Mouse (Mus musculus) myocyte (in vitro differentiated cells): ENCODE results near the gene Dctn1. TPM values are rescaled to one million over a fixed set of nuclear protein-coding genes. Genes with fewer than 3 reads are reported as not detected.

Experiments used
- H3K27me3 ChIP-seq: one replicate; pipeline ENCODE4 v1.6.1; 2011; ENCODE audit not compliant: control insufficient read depth, insufficient read depth, insufficient read length
- H3K36me3 ChIP-seq: one replicate; pipeline ENCODE4 v1.6.1; 2011; ENCODE audit not compliant: control insufficient read depth, insufficient read depth
- H3K4me2 ChIP-seq: one replicate; pipeline ENCODE4 v1.6.1; 2011; ENCODE audit warnings: low read depth, control low read depth
- H3K4me3 ChIP-seq: one replicate; pipeline ENCODE4 v1.5.1; 2011; ENCODE audit warnings: mild to moderate bottlenecking, control low read depth, moderate library complexity
- H3K79me2 ChIP-seq: one replicate; pipeline ENCODE4 v1.6.1; 2011; ENCODE audit not compliant: control insufficient read depth, insufficient read depth
- H3ac ChIP-seq: one replicate; pipeline ENCODE4 v1.6.1; 2011; ENCODE audit not compliant: control insufficient read depth, insufficient read length
- CEBPB ChIP-seq: IDR thresholded peaks from 2 replicates; pipeline ENCODE4 v1.6.1; 2011; ENCODE audit warnings: mild to moderate bottlenecking, moderate library complexity; ENCODE audit not compliant: poor library complexity, insufficient read depth, severe bottlenecking
- E2F4 ChIP-seq: IDR thresholded peaks from one replicate; pipeline ENCODE4 v1.6.1; 2011; ENCODE audit warnings: mild to moderate bottlenecking, control low read depth, moderate library complexity; ENCODE audit not compliant: insufficient read depth
- MAX ChIP-seq: IDR thresholded peaks from one replicate; pipeline ENCODE4 v1.6.1; 2011; ENCODE audit warnings: low read depth, mild to moderate bottlenecking, control low read depth
- MYOD1 ChIP-seq, 3 experiments: IDR thresholded peaks; one replicate each; pipeline ENCODE4 v1.6.1; 2011; ENCODE audit warnings: control low read depth in 2 of 3, low read depth in 2 of 3, mild to moderate bottlenecking in 2 of 3, moderate library complexity in 1 of 3; ENCODE audit not compliant: insufficient read length in 2 of 3, control insufficient read depth in 1 of 3
- MYOG ChIP-seq, 3 experiments: IDR thresholded peaks; one replicate each; pipeline ENCODE4 v1.6.1; 2011; ENCODE audit warnings: control low read depth in 2 of 3, low read depth in 2 of 3, mild to moderate bottlenecking in 2 of 3; ENCODE audit not compliant: insufficient read length in 2 of 3, control insufficient read depth in 1 of 3, insufficient read depth in 1 of 3
- POLR2A ChIP-seq: IDR thresholded peaks from one replicate; pipeline ENCODE4 v1.6.1; 2011; ENCODE audit warnings: low read depth, mild to moderate bottlenecking, control low read depth, moderate library complexity; ENCODE audit not compliant: insufficient read length
- POLR2AphosphoS2 ChIP-seq: IDR thresholded peaks from one replicate; pipeline ENCODE4 v1.6.1; 2011; ENCODE audit warnings: low read depth, control low read depth; ENCODE audit not compliant: insufficient read length
- REST ChIP-seq: IDR thresholded peaks from one replicate; pipeline ENCODE4 v1.6.1; 2011; ENCODE audit warnings: mild to moderate bottlenecking, control low read depth, moderate library complexity; ENCODE audit not compliant: insufficient read depth, insufficient read length
- SRF ChIP-seq: IDR thresholded peaks from one replicate; pipeline ENCODE4 v1.6.1; 2011; ENCODE audit warnings: low read depth; ENCODE audit not compliant: control insufficient read depth, insufficient read length
- TCF12 ChIP-seq: IDR thresholded peaks from one replicate; pipeline ENCODE4 v1.6.1; 2011; ENCODE audit warnings: mild to moderate bottlenecking, control low read depth; ENCODE audit not compliant: poor library complexity, insufficient read depth, severe bottlenecking
- TCF3 ChIP-seq: IDR thresholded peaks from one replicate; pipeline ENCODE4 v1.6.1; 2011; ENCODE audit warnings: low read depth, control low read depth; ENCODE audit not compliant: insufficient read length
- USF1 ChIP-seq: IDR thresholded peaks from one replicate; pipeline ENCODE4 v1.6.1; 2011; ENCODE audit warnings: low read depth, mild to moderate bottlenecking, control low read depth, moderate library complexity
- polyA plus RNA-seq: library from polyadenylated mRNA; unstranded; fragments of >200 nt; fragmentation: generic; extraction: Trizol; gene quantifications from one replicate; pipeline ENCODE4 v1.2.1, GENCODE M21; 2012; ENCODE audit warnings: missing spikeins

Dctn1 gene
- polyA plus RNA-seq, 1 experiment: 106 TPM

GRCm38 (mm10) chr6:83118825-83119733 is 46.6 kb upstream of the Dctn1 start:
- Histone ChIP-seq H3K4me3 (no peak overlapping the region), H3K4me2 (peak overlapping the region; percentile 100)

GRCm38 (mm10) chr6:83119734-83120051 is 46.0 kb upstream of the Dctn1 start:
- peaks cover 30% of the 10 kb centered on the region for H3K79me2 ChIP-seq
- no peak overlapping the region for H3ac ChIP-seq
- H3K27me3 ChIP-seq: no peaks in the 10 kb centered on the region
- TF ChIP-seq POLR2A (peak; percentile 9), MAX (no peak), POLR2AphosphoS2 (peak; percentile 21)
- peak overlapping the region; percentile 59 for H3K4me3 ChIP-seq
- H3K36me3 ChIP-seq: no peaks in the 10 kb centered on the region
- peak overlapping the region; percentile 100 for H3K4me2 ChIP-seq

More at GRCm38 (mm10) chr6:83118825-83119733, 46.6 kb upstream of the Dctn1 start:
- Histone ChIP-seq H3K36me3 (no peaks in the 10 kb centered on the region), H3ac (no peak overlapping the region), H3K27me3 (no peaks in the 10 kb centered on the region), H3K79me2 (peaks cover 30% of the 10 kb centered on the region)
- peak; percentile 1 for TF ChIP-seq POLR2A
- TF ChIP-seq TCF3: no peak

- Histone ChIP-seq H3K4me2 (peak within 1 kb of the TSS; percentile 100), H3K79me2 (peaks cover 25% of the 10 kb centered on the region), H3K36me3 (no peaks in the 10 kb centered on the region), H3ac (peak within 1 kb of the TSS; percentile 29), H3K27me3 (no peaks in the 10 kb centered on the region), H3K4me3 (peak within 1 kb of the TSS; percentile 59)
- TF ChIP-seq MYOD1 (IDR thresholded peaks at IDR 0.05; ENCODE audit: control insufficient read depth in 1 of 3, insufficient read length in 2 of 3, low read depth in 2 of 3): peak in 1 of 3 experiments; percentile 12
- no peak for TF ChIP-seq CEBPB
- TF ChIP-seq REST: no peak
- no peak for TF ChIP-seq E2F4
- peak; percentile 92 for TF ChIP-seq POLR2A
- no peak for TF ChIP-seq USF1
- TF ChIP-seq TCF3: no peak
- TF ChIP-seq SRF: no peak
- TF ChIP-seq POLR2AphosphoS2: peak; percentile 97
- peak in 1 of 3 experiments; percentile 41 for TF ChIP-seq MYOG (IDR thresholded peaks at IDR 0.05; ENCODE audit: control insufficient read depth in 1 of 3, insufficient read depth in 1 of 3, insufficient read length in 2 of 3, low read depth in 2 of 3)
- TF ChIP-seq TCF12: no peak
These were observed 44.5 kb upstream of the Dctn1 start, which contains the start of gene Wbp1 for GRCm38 (mm10) chr6:83120930-83121862. TSS of gene Wbp1 (minus strand) at chr6:83121559.

- Histone ChIP-seq H3K27me3 (no peaks in the 10 kb centered on the region), H3ac (peak overlapping the region; percentile 29), H3K4me3 (peak overlapping the region; percentile 59), H3K36me3 (no peaks in the 10 kb centered on the region), H3K4me2 (peak overlapping the region; percentile 85), H3K79me2 (peaks cover 16% of the 10 kb centered on the region)
- no peak for TF ChIP-seq MYOG (IDR thresholded peaks at IDR 0.05; ENCODE audit: control insufficient read depth in 1 of 3, insufficient read depth in 1 of 3, insufficient read length in 2 of 3, low read depth in 2 of 3)
- no peak for TF ChIP-seq CEBPB
- no peak for TF ChIP-seq MYOD1 (IDR thresholded peaks at IDR 0.05; ENCODE audit: control insufficient read depth in 1 of 3, insufficient read length in 2 of 3, low read depth in 2 of 3)
- TF ChIP-seq POLR2A: no peak
- TF ChIP-seq MAX: no peak
- TF ChIP-seq TCF3: no peak
- no peak for TF ChIP-seq SRF
- no peak for TF ChIP-seq USF1
- no peak for TF ChIP-seq E2F4
- no peak for TF ChIP-seq REST
- no peak for TF ChIP-seq TCF12
- no peak for TF ChIP-seq POLR2AphosphoS2
These were observed 43.6 kb upstream of the Dctn1 start for GRCm38 (mm10) chr6:83121863-83122710.
